Mouse (Mus musculus): Measurements from ENCODE around the gene Bcl2. TPM values are rescaled to one million over a fixed set of nuclear protein-coding genes. Genes with fewer than 3 reads are reported as not detected.

Gene Bcl2
- total and polyA plus RNA-seq, 3 experiments, result 1.3 to 5.0 (median 3.5) TPM

- H3K27me3 ChIP-seq (ENCODE audit: control insufficient read depth, insufficient read depth, low read length), result no peaks in the 10 kb centered on the region
- peak overlapping the region; percentile 40; the same call in 1 of the 2 replicates for H3K27ac ChIP-seq
- peaks cover 2% of the 10 kb centered on the region; the same call in 1 of the 2 replicates for H3K36me3 ChIP-seq (ENCODE audit: control insufficient read depth, insufficient read depth, low read length)
- no peaks in the 10 kb centered on the region for H3K79me2 ChIP-seq (replicated peaks; ENCODE audit: control insufficient read depth, insufficient read depth, low read length)
- DNase-seq, result no peak
- no peak overlapping the region for H3K9ac ChIP-seq (ENCODE audit: low read depth, low read length)
- 18% methylated on average over 5 of the region's 5 CpGs for WGBS
- peaks cover 11% of the 10 kb centered on the region for H3K4me1 ChIP-seq (ENCODE audit: control insufficient read depth, insufficient read depth, low read length)
- peak overlapping the region; percentile 26; the same call in 1 of the 2 replicates for H3K4me3 ChIP-seq
- intact Hi-C loops (cut with DNase I), result no loop called here
- TF ChIP-seq POLR2A (IDR thresholded peaks at IDR 0.05; ENCODE audit: insufficient read depth, low read depth, low read length) (no peak), EP300 (IDR thresholded peaks at IDR 0.05; ENCODE audit: insufficient read depth, low read depth, low read length) (no peak), CTCF (IDR thresholded peaks at IDR 0.05) (no peak)
Observed at GRCm38 (mm10) chr1:106688161-106688516, 25.9 kb downstream of the Bcl2 start.

- intact Hi-C loops (cut with DNase I), result no loop called here
- Histone ChIP-seq H3K4me3 (peak overlapping the region; percentile 26; the same call in 1 of the 2 replicates), H3K4me1 (ENCODE audit: control insufficient read depth, insufficient read depth, low read length) (peaks cover 11% of the 10 kb centered on the region), H3K36me3 (ENCODE audit: control insufficient read depth, insufficient read depth, low read length) (peaks cover 2% of the 10 kb centered on the region; the same call in 1 of the 2 replicates), H3K79me2 (replicated peaks; ENCODE audit: control insufficient read depth, insufficient read depth, low read length) (no peaks in the 10 kb centered on the region), H3K9ac (ENCODE audit: low read depth, low read length) (no peak overlapping the region; the same call in 1 of the 2 replicates), H3K27ac (peak overlapping the region; percentile 40; the same call in 1 of the 2 replicates), H3K27me3 (ENCODE audit: control insufficient read depth, insufficient read depth, low read length) (no peaks in the 10 kb centered on the region)
- WGBS, result 48% methylated on average over 18 of the region's 18 CpGs
- no peak for TF ChIP-seq POLR2A (IDR thresholded peaks at IDR 0.05; ENCODE audit: insufficient read depth, low read depth, low read length)
- TF ChIP-seq EP300 (IDR thresholded peaks at IDR 0.05; ENCODE audit: insufficient read depth, low read depth, low read length), result no peak
- TF ChIP-seq CTCF (IDR thresholded peaks at IDR 0.05), result no peak
- no peak for DNase-seq
Observed at GRCm38 (mm10) chr1:106687435-106688160, 26.5 kb downstream of the Bcl2 start.

GRCm38 (mm10) chr1:106685702-106686101 lies 28.4 kb downstream of the Bcl2 start:
- H3K27ac ChIP-seq, result no peak overlapping the region
- TF ChIP-seq EP300 (IDR thresholded peaks at IDR 0.05; ENCODE audit: insufficient read depth, low read depth, low read length), result no peak
- no peak for TF ChIP-seq CTCF (IDR thresholded peaks at IDR 0.05)
- no peak overlapping the region for H3K9ac ChIP-seq (ENCODE audit: low read depth, low read length)
- H3K4me3 ChIP-seq, result no peak overlapping the region
- DNase-seq, result no peak
- H3K27me3 ChIP-seq (ENCODE audit: control insufficient read depth, insufficient read depth, low read length), result no peaks in the 10 kb centered on the region
- H3K36me3 ChIP-seq (ENCODE audit: control insufficient read depth, insufficient read depth, low read length), result peaks cover 2% of the 10 kb centered on the region; the same call in 1 of the 2 replicates
- intact Hi-C loops (cut with DNase I), result no loop called here
- H3K4me1 ChIP-seq (ENCODE audit: control insufficient read depth, insufficient read depth, low read length), result peaks cover 11% of the 10 kb centered on the region
- WGBS, result 74% methylated on average over 2 of the region's 2 CpGs
- no peaks in the 10 kb centered on the region for H3K79me2 ChIP-seq (replicated peaks; ENCODE audit: control insufficient read depth, insufficient read depth, low read length)

GRCm38 (mm10) chr1:106684546-106684945 lies 29.5 kb downstream of the Bcl2 start:
- no peak overlapping the region for H3K4me3 ChIP-seq
- intact Hi-C loops (cut with DNase I), result no loop called here
- peaks cover 2% of the 10 kb centered on the region; the same call in 1 of the 2 replicates for H3K36me3 ChIP-seq (ENCODE audit: control insufficient read depth, insufficient read depth, low read length)
- no peaks in the 10 kb centered on the region for H3K27me3 ChIP-seq (ENCODE audit: control insufficient read depth, insufficient read depth, low read length)
- DNase-seq, result no peak
- no peak for TF ChIP-seq CTCF (IDR thresholded peaks at IDR 0.05)
- TF ChIP-seq POLR2A (IDR thresholded peaks at IDR 0.05; ENCODE audit: insufficient read depth, low read depth, low read length), result no peak
- no peak for TF ChIP-seq EP300 (IDR thresholded peaks at IDR 0.05; ENCODE audit: insufficient read depth, low read depth, low read length)
- peaks cover 11% of the 10 kb centered on the region for H3K4me1 ChIP-seq (ENCODE audit: control insufficient read depth, insufficient read depth, low read length)
- no peak overlapping the region for H3K9ac ChIP-seq (ENCODE audit: low read depth, low read length)
- H3K27ac ChIP-seq, result no peak overlapping the region
- H3K79me2 ChIP-seq (replicated peaks; ENCODE audit: control insufficient read depth, insufficient read depth, low read length), result no peaks in the 10 kb centered on the region
- WGBS, result 66% methylated on average over 3 of the region's 3 CpGs

- DNase-seq, result no peak
- Histone ChIP-seq H3K4me3 (no peak overlapping the region), H3K27ac (no peak overlapping the region), H3K4me1 (ENCODE audit: control insufficient read depth, insufficient read depth, low read length) (peaks cover 10% of the 10 kb centered on the region), H3K36me3 (ENCODE audit: control insufficient read depth, insufficient read depth, low read length) (peaks cover 2% of the 10 kb centered on the region; the same call in 1 of the 2 replicates), H3K9ac (ENCODE audit: low read depth, low read length) (no peak overlapping the region), H3K79me2 (replicated peaks; ENCODE audit: control insufficient read depth, insufficient read depth, low read length) (no peaks in the 10 kb centered on the region), H3K27me3 (ENCODE audit: control insufficient read depth, insufficient read depth, low read length) (no peaks in the 10 kb centered on the region)
- intact Hi-C loops (cut with DNase I), result no loop called here
- no peak for TF ChIP-seq EP300 (IDR thresholded peaks at IDR 0.05; ENCODE audit: insufficient read depth, low read depth, low read length)
- TF ChIP-seq POLR2A (IDR thresholded peaks at IDR 0.05; ENCODE audit: insufficient read depth, low read depth, low read length), result no peak
- no peak for TF ChIP-seq CTCF (IDR thresholded peaks at IDR 0.05)
- 93% methylated on average over 3 of the region's 3 CpGs for WGBS
Observed at GRCm38 (mm10) chr1:106682829-106683228, 31.2 kb downstream of the Bcl2 start.

- DNase-seq, result no peak
- Histone ChIP-seq H3K79me2 (replicated peaks; ENCODE audit: control insufficient read depth, insufficient read depth, low read length) (no peaks in the 10 kb centered on the region), H3K36me3 (ENCODE audit: control insufficient read depth, insufficient read depth, low read length) (no peaks in the 10 kb centered on the region), H3K4me1 (ENCODE audit: control insufficient read depth, insufficient read depth, low read length) (peaks cover 4% of the 10 kb centered on the region), H3K9ac (ENCODE audit: low read depth, low read length) (no peak overlapping the region), H3K27me3 (ENCODE audit: control insufficient read depth, insufficient read depth, low read length) (no peaks in the 10 kb centered on the region), H3K27ac (no peak overlapping the region), H3K4me3 (no peak overlapping the region)
- intact Hi-C loops (cut with DNase I), result no loop called here
- 88% methylated on average over 6 of the region's 6 CpGs for WGBS
- TF ChIP-seq POLR2A (IDR thresholded peaks at IDR 0.05; ENCODE audit: insufficient read depth, low read depth, low read length) (no peak), EP300 (IDR thresholded peaks at IDR 0.05; ENCODE audit: insufficient read depth, low read depth, low read length) (no peak), CTCF (IDR thresholded peaks at IDR 0.05) (no peak)
Observed at GRCm38 (mm10) chr1:106679800-106680515, 34.1 kb downstream of the Bcl2 start.

Measured in heart, adult 2 months (tissue).